Mouse (Mus musculus) olfactory bulb, adult 2 months (tissue): ENCODE data around the gene Usp15.

Experiments
- CTCF ChIP-seq: fragments of 200-500 bp; IDR thresholded peaks from 2 replicates; pipeline ENCODE4 v1.5.1; 2012; ENCODE audit warnings: low read depth, mild to moderate bottlenecking, low read length, moderate library complexity; ENCODE audit not compliant: insufficient read depth
- POLR2A ChIP-seq: fragments of 200-500 bp; IDR thresholded peaks from 2 replicates; pipeline ENCODE4 v1.6.1; 2012; ENCODE audit warnings: mild to moderate bottlenecking, low read depth, low read length, moderate library complexity; ENCODE audit not compliant: insufficient read depth

DNA sequence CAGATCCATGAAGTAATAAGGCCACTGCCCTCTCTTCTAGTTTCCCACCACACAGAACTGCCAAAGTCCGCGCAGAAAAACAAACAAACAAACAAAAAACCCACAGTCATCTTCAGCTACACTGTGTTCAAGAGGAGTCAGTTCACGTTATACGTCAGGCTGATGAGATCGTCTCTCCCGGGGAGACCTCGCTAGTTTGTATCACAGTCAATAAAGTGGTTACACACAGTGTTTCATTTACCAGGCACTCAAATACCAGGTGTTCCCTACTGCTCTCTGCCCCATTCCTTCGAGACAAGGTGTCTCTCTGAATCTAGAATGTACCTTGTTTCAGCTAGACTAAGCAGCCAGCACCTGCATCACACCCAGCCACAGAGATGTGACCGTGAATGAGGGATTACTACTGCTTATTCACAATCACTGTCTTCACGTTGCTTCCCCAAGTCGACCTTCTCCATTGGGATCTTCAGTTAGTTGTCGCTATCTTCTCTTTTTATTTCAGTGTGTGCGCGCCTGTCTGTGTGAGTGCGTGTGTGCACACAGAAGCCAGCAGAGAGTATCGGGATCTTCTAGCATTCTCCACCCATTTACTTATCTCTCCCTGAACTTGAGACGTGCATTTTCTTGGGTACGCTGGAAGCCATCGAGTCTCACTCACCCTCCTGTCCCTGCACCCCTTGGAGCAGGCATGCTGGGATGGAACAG lies 3.0 kb upstream of the Usp15 start:
- TF ChIP-seq CTCF, result no peak
- TF ChIP-seq POLR2A, result no peak
